Mouse (Mus musculus): ENCODE measurements at regions not wholly inside any gene's neighbourhood (a gene's known extent, or its start where the extent isn't known, plus 50 kb on each side); places are given as distances from the start of the nearest gene placed in this dataset.

- TF ChIP-seq CTCF (IDR thresholded peaks at IDR 0.05; ENCODE audit: low read depth, low read length) (no peak), POLR2A (IDR thresholded peaks at IDR 0.05; ENCODE audit: insufficient read depth, low read length) (no peak), EP300 (IDR thresholded peaks at IDR 0.05; ENCODE audit: insufficient read depth, low read depth, low read length) (no peak)
Observed at GRCm38 (mm10) chr3:16941146-16941545, 934.9 kb upstream of the Gm5150 start.
